Mouse (Mus musculus) midbrain, embryonic 10.5 days (tissue): ENCODE data around the gene Dirc2. TPM values are rescaled to one million over a fixed set of nuclear protein-coding genes. Genes with fewer than 3 reads are reported as not detected.

Experiments
- DNase-seq: peaks from one replicate; pipeline ENCODE4 v3.0.0-alpha.2; 2017; ENCODE audit warnings: low spot score
- H3K27ac ChIP-seq: fragments of 300-500 bp; sonication (generic); replicated peaks from 2 replicates; pipeline ENCODE4 v1.5.1; 2016; ENCODE audit warnings: mild to moderate bottlenecking
- H3K27me3 ChIP-seq: fragments of 300-500 bp; sonication (generic); 2 replicates; pipeline ENCODE4 v1.6.1; 2016; ENCODE audit warnings: low read depth, mild to moderate bottlenecking; ENCODE audit not compliant: poor library complexity, severe bottlenecking
- H3K36me3 ChIP-seq: fragments of 300-500 bp; sonication (generic); 2 replicates; pipeline ENCODE4 v1.6.1; 2016; ENCODE audit warnings: mild to moderate bottlenecking, moderate library complexity
- H3K4me1 ChIP-seq: fragments of 300-500 bp; sonication (generic); 2 replicates; pipeline ENCODE4 v1.6.1; 2016
- H3K4me3 ChIP-seq: fragments of 300-500 bp; sonication (generic); 2 replicates; pipeline ENCODE4 v1.5.1; 2016; ENCODE audit warnings: mild to moderate bottlenecking, moderate library complexity
- H3K9me3 ChIP-seq: fragments of 300-500 bp; sonication (generic); replicated peaks from 2 replicates; pipeline ENCODE4 v1.6.1; 2016; ENCODE audit warnings: mild to moderate bottlenecking
- WGBS: fragments of 180-500 bp; shearing (Covaris S2); methylation state at CpG from one replicate; pipeline ENCODE4 v1.1.7; 2016; 5-methylcytosine and 5-hydroxymethylcytosine counted together
- polyA plus RNA-seq: library from polyadenylated mRNA; unstranded; fragments of >200 nt; fragmentation: Nextera tagmentation; extraction: Ambion mirVana; gene quantifications from 2 replicates; pipeline ENCODE4 v1.2.1, GENCODE M21; 2016

The Dirc2 gene
- polyA plus RNA-seq, 1 experiment from 2014 or later, result 12.5 TPM

DNA sequence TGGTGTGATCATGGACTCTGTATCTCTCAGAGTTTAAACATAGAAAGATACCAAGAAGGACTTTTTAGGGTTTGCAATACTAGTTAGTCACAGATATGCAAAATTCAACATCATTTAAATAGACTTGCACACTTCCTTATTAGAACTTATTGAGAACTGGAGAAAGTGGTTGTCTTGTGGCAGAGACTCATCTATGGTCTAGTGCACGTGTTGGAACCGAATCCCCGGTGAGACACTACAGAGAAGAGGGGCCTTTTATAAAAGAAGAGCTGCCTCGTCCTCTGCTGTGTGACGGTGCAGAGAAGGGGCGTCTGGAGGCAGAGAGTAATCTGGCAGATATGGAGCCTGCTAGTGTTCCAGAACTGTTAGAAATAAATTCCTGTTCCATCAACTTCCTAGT, 44.6 kb downstream of the Dirc2 start:
- H3K4me1 ChIP-seq, result peaks cover 13% of the 10 kb centered on the region
- H3K27ac ChIP-seq, result no peak overlapping the region
- WGBS, result 83% methylated on average over 6 of the region's 6 CpGs
- H3K4me3 ChIP-seq, result no peak overlapping the region
- H3K9me3 ChIP-seq, result no peaks in the 10 kb centered on the region
- no peak for DNase-seq
- H3K36me3 ChIP-seq, result peaks cover 9% of the 10 kb centered on the region
- no peaks in the 10 kb centered on the region for H3K27me3 ChIP-seq

DNA sequence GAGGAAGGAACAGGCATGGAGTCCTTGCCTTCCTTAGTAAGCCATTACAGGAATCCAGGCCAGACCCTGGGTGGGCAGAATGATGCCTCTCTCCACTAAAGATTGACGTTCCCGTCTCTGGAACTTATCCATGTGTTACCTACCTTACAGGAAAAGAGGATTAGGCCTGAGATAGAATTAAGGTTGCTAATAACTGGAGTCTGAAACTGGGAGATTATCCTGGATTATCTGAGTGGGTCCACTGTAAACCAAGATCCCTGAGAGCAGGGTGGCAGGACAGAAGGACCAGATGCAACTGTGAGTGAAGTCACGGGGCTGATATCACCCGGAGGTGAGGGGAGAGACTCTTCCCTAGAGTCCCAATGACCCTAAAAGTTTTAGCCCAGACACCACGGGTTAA, 51.4 kb downstream of the Dirc2 start:
- Histone ChIP-seq H3K9me3 (no peaks in the 10 kb centered on the region), H3K27ac (no peak overlapping the region), H3K4me3 (no peak overlapping the region), H3K36me3 (peaks cover 17% of the 10 kb centered on the region), H3K27me3 (no peaks in the 10 kb centered on the region), H3K4me1 (peaks cover 6% of the 10 kb centered on the region)
- DNase-seq, result no peak
- 87% methylated on average over 5 of the region's 5 CpGs for WGBS

DNA sequence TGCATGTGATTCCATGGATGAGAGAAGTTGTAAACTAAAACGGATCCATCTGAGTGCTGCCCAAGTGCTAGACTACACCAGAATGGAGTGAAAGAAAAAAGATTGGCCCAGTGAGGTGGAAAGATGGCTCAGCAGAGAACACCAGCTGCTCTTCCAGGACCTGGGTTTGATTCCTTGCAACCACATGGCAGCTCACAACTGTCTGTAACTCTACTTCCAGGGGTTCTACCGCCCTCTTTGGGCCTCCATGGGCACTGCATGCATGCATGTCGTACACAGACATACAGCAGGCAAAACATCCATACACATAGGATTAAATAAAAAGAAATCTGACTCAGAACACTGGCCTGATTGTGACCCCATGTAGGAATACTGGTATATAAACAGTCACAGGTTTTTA, 52.9 kb downstream of the Dirc2 start:
- H3K4me3 ChIP-seq, result no peak overlapping the region
- DNase-seq, result no peak
- H3K27me3 ChIP-seq, result no peaks in the 10 kb centered on the region
- WGBS, result 79% methylated on average over 3 of the region's 3 CpGs
- H3K27ac ChIP-seq, result no peak overlapping the region
- peaks cover 6% of the 10 kb centered on the region for H3K4me1 ChIP-seq
- H3K9me3 ChIP-seq, result no peaks in the 10 kb centered on the region
- peaks cover 13% of the 10 kb centered on the region for H3K36me3 ChIP-seq

GRCm38 (mm10) chr16:35715771-35716170, 53.4 kb downstream of the Dirc2 start:
- Histone ChIP-seq H3K27me3 (no peaks in the 10 kb centered on the region), H3K9me3 (no peaks in the 10 kb centered on the region), H3K27ac (no peak overlapping the region), H3K4me3 (no peak overlapping the region), H3K4me1 (peaks cover 6% of the 10 kb centered on the region), H3K36me3 (peaks cover 13% of the 10 kb centered on the region)
- 94% methylated on average over 5 of the region's 5 CpGs for WGBS
- no peak for DNase-seq

DNA sequence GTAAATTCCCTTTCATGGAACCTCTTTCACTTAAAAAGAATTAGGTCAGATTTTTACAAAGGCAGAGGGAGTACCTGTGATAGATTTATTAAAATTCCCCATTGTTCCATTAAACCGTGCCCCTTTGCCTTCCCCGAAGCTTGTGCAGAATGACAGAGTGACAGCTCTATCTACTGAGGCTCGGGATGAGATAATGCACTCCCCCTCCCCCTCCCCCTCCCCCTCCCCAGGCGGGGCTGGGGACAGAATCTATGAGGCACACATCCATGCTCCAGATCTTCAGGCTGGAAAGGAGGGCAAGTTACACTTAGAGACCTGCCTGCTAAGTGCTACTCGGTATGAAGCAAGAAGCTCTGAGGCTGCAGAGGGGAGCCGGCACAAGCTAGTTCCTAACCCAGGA, 53.8 kb downstream of the Dirc2 start:
- Histone ChIP-seq H3K27me3 (no peaks in the 10 kb centered on the region), H3K36me3 (peaks cover 13% of the 10 kb centered on the region), H3K27ac (no peak overlapping the region), H3K4me1 (peaks cover 10% of the 10 kb centered on the region), H3K4me3 (no peak overlapping the region), H3K9me3 (no peaks in the 10 kb centered on the region)
- 64% methylated on average over 6 of the region's 6 CpGs for WGBS
- DNase-seq, result no peak

- WGBS, result 93% methylated on average over 7 of the region's 7 CpGs
- Histone ChIP-seq H3K4me3 (no peak overlapping the region), H3K36me3 (peaks cover 13% of the 10 kb centered on the region), H3K9me3 (no peaks in the 10 kb centered on the region), H3K4me1 (peaks cover 10% of the 10 kb centered on the region), H3K27ac (no peak overlapping the region), H3K27me3 (no peaks in the 10 kb centered on the region)
- DNase-seq, result no peak
Observed at GRCm38 (mm10) chr16:35714689-35715088, 54.5 kb downstream of the Dirc2 start.

- Histone ChIP-seq H3K27me3 (no peaks in the 10 kb centered on the region), H3K4me3 (no peak overlapping the region), H3K4me1 (peaks cover 10% of the 10 kb centered on the region), H3K27ac (no peak overlapping the region), H3K9me3 (no peaks in the 10 kb centered on the region), H3K36me3 (peaks cover 7% of the 10 kb centered on the region)
- WGBS, result 90% methylated on average over 7 of the region's 7 CpGs
- no peak for DNase-seq
Observed at GRCm38 (mm10) chr16:35713606-35714005, 55.5 kb downstream of the Dirc2 start.

DNA sequence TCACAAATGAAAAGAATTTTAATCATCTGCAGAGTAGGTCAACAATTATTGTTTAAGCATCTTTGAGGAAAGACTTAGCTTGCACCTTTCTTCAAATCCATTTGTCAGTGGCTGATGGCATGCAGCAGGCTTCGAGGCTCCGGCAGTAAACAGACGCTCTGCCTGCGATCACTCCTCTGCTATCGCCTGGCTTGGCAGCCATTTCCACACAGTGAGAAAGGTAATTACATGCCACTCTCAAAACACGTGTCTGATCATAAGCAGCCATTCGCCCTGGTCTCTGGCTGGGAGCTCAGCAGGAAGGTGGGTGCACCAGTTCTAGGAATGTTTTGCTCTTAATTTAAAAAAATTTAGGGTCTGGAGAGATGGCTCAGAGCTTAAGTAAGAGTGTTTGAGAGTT, 58.2 kb downstream of the Dirc2 start:
- no peak for DNase-seq
- no peaks in the 10 kb centered on the region for H3K36me3 ChIP-seq
- H3K4me3 ChIP-seq, result no peak overlapping the region
- H3K9me3 ChIP-seq, result no peaks in the 10 kb centered on the region
- H3K27ac ChIP-seq, result no peak overlapping the region
- H3K4me1 ChIP-seq, result peaks cover 10% of the 10 kb centered on the region
- 80% methylated on average over 7 of the region's 7 CpGs for WGBS
- H3K27me3 ChIP-seq, result no peaks in the 10 kb centered on the region

GRCm38 (mm10) chr16:35707004-35707403, 62.2 kb downstream of the Dirc2 start:
- DNase-seq, result no peak
- Histone ChIP-seq H3K4me1 (peaks cover 18% of the 10 kb centered on the region), H3K27me3 (no peaks in the 10 kb centered on the region), H3K4me3 (no peak overlapping the region), H3K27ac (no peak overlapping the region), H3K36me3 (peaks cover 7% of the 10 kb centered on the region), H3K9me3 (no peaks in the 10 kb centered on the region)
- 92% methylated on average over 5 of the region's 5 CpGs for WGBS

DNA sequence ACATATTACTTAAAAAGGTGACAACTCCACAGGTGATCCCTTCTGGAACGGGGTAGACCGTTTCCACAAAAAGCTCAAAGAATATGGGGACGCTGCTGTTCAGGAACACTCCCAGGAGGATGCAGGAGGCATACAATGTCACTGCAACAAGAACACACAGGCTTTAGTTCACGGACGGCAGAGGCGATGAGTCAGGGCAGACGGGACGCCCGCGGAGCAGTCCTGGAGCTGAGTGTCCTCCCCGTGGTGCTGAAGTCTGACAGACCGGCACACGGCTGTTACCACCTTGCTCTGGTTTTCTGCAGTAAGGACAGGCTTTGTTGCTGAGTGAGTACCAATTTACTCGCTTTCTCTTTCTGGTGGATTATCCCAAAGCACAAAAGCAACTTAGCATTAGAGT, 64.4 kb downstream of the Dirc2 start:
- WGBS, result 80% methylated on average over 14 of the region's 14 CpGs
- H3K36me3 ChIP-seq, result peaks cover 7% of the 10 kb centered on the region
- no peak overlapping the region for H3K4me3 ChIP-seq
- H3K27me3 ChIP-seq, result no peaks in the 10 kb centered on the region
- H3K9me3 ChIP-seq, result no peaks in the 10 kb centered on the region
- H3K27ac ChIP-seq, result no peak overlapping the region
- peaks cover 22% of the 10 kb centered on the region; the same call in 1 of the 2 replicates for H3K4me1 ChIP-seq
- DNase-seq, result no peak

DNA sequence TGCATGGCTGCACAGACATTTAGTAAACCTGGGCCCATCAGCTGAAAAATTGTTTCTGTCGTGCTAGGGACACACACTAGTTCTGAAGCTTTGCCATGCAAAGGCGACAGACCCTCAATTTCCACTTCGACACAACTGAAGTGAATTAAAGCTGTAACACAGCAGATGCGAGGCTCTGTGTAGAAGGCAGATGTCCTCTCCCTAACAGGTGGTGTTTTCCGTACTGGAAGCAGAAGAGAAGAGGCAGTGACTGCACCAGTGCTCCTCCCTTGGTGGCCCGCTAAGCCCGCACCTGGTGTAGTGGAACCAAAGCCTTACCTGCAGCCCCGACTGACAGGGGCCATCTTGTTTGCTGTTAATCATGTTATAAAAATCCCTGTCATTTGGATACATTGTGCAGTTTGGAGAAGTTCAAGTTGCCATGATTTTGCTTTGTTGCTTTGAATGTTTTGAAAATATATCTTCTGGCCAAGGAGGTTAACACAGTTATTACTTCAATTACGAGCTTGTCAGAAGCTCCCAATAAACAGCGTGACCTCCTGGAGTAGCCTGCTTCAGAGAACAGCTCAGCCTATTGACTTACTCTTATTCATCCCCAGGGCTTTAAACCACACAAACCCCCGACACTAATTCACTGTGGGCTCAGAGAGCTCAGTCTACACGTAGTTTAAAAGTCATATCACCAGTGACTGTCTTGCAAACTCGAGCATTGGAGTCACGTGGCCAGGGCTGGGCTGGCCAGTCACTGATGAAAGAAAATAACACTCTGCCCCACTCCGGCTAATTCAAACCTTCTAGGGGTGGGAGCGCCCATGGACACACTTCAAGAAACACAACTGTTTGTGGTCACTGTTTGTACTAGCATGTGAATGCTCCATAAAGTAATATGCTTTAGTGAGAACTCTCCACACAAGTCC, 65.1 kb downstream of the Dirc2 start:
- no peak for DNase-seq
- Histone ChIP-seq H3K4me1 (peaks cover 22% of the 10 kb centered on the region; the same call in 1 of the 2 replicates), H3K27me3 (no peaks in the 10 kb centered on the region), H3K36me3 (peaks cover 7% of the 10 kb centered on the region), H3K27ac (no peak overlapping the region), H3K9me3 (no peaks in the 10 kb centered on the region), H3K4me3 (no peak overlapping the region)
- WGBS, result 78% methylated on average over 16 of the region's 16 CpGs

- peaks cover 22% of the 10 kb centered on the region; the same call in 1 of the 2 replicates for H3K4me1 ChIP-seq
- no peak overlapping the region for H3K4me3 ChIP-seq
- no peak overlapping the region for H3K27ac ChIP-seq
- peaks cover 12% of the 10 kb centered on the region for H3K36me3 ChIP-seq
- WGBS, result 64% methylated on average over 11 of the region's 11 CpGs
- DNase-seq, result no peak
- no peaks in the 10 kb centered on the region for H3K27me3 ChIP-seq
- no peaks in the 10 kb centered on the region for H3K9me3 ChIP-seq
Observed at GRCm38 (mm10) chr16:35701823-35702222, 67.3 kb downstream of the Dirc2 start.

GRCm38 (mm10) chr16:35696103-35696502, 73.1 kb downstream of the Dirc2 start:
- 89% methylated on average over 2 of the region's 2 CpGs for WGBS
- Histone ChIP-seq H3K9me3 (no peaks in the 10 kb centered on the region; the same call in 1 of the 2 replicates), H3K27me3 (no peaks in the 10 kb centered on the region; the same call in 1 of the 2 replicates), H3K4me1 (0 out of 2 replicates have a peak, but pooled peaks cover under 1% of the 10 kb centered on the region), H3K4me3 (no peak overlapping the region), H3K27ac (no peak overlapping the region), H3K36me3 (peaks cover 18% of the 10 kb centered on the region)
- no peak for DNase-seq
